Mouse (Mus musculus) spleen, postnatal 4 days (tissue): ENCODE data around the gene Sumf2.

Experiments used
- DNase-seq, 2 experiments: peaks; one replicate each; pipeline ENCODE4 v3.0.0; 2022; ENCODE audit warnings: low spot score in 2 of 2

Gene Sumf2

GRCm38 (mm10) chr5:129907775-129908174 lies 61.0 kb downstream of the Sumf2 start:
- DNase-seq: no peak

GRCm38 (mm10) chr5:129908242-129908965 lies 61.6 kb downstream of the Sumf2 start, which contains the start of gene Nupr1l:
Gene Nupr1l, plus strand, starts transcription at chr5:129908540.
- peak; percentile 84 to 91 for DNase-seq

GRCm38 (mm10) chr5:129909147-129909546 lies 62.4 kb downstream of the Sumf2 start:
- no peak for DNase-seq

- DNase-seq: no peak
Measured at GRCm38 (mm10) chr5:129909591-129909990, 62.8 kb downstream of the Sumf2 start.
